Mouse (Mus musculus) c-Kit-negative CD71-positive TER-119-positive erythroid progenitor cells, embryonic 14.5 days (primary cell): Measurements from ENCODE around the gene Myo5c.

Source experiments
- DNase-seq: peaks from one replicate; pipeline ENCODE4 v3.0.0-alpha.2; 2013; ENCODE audit warnings: low read depth, low spot score

Myo5c gene

GRCm38 (mm10) chr9:75322099-75322885 is 90.5 kb downstream of the Myo5c start:
- DNase-seq, result no peak

GRCm38 (mm10) chr9:75328047-75328446 is 96.2 kb downstream of the Myo5c start:
- DNase-seq, result no peak

GRCm38 (mm10) chr9:75330821-75331220 is 99.0 kb downstream of the Myo5c start:
- no peak for DNase-seq

- DNase-seq, result no peak
Measured at GRCm38 (mm10) chr9:75334440-75334839, 102.6 kb downstream of the Myo5c start.

- DNase-seq, result no peak
Measured at GRCm38 (mm10) chr9:75338016-75338415, 106.2 kb downstream of the Myo5c start.

GRCm38 (mm10) chr9:75342433-75342832 is 110.6 kb downstream of the Myo5c start:
- no peak for DNase-seq

GRCm38 (mm10) chr9:75347458-75347857 is 115.6 kb downstream of the Myo5c start, which contains the start of gene Bcl2l10:
Gene Bcl2l10, plus strand, starts transcription at chr9:75347758.
- DNase-seq, result no peak

- DNase-seq, result no peak
Measured at GRCm38 (mm10) chr9:75348066-75348465, 116.2 kb downstream of the Myo5c start.

GRCm38 (mm10) chr9:75348641-75349040 is 116.8 kb downstream of the Myo5c start:
- no peak for DNase-seq

- DNase-seq, result no peak
Measured at GRCm38 (mm10) chr9:75353094-75353493, 121.3 kb downstream of the Myo5c start.
